Mouse (Mus musculus) forelimb bud, embryonic 11.5 days (tissue): ENCODE measurements around the gene Cnot2.
"Not testable (repeated sequence)": the region's sequence is repeated elsewhere in the genome, so short reads cannot be mapped to it uniquely, and the experiment has no call there.

Source experiments
- DNase-seq: peaks from one replicate; pipeline ENCODE4 v3.0.0-alpha.2; 2012; ENCODE audit warnings: low read depth, low spot score

Cnot2 gene

DNA sequence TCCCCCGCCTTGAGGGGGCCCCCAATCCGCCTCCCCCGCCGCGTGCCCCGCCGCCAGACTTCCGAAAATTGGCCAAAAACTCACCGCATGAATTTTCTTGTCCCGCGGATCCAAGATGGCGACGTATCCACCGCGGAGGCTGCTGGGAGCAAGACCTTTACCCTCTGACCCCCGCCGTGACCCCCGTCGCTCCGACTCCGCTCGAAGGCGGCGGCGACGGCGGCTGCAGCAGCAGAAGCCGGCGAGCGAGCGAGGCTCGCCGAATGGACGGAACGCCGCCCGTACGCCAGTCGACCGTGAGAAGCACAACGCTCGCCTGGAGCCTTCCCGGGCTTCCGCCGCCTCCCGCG, at the start of gene Cnot2:
Cnot2 (minus strand) TSS at position 143 of the 350 bp plus-strand sequence.
- DNase-seq: peak; percentile 88

DNA sequence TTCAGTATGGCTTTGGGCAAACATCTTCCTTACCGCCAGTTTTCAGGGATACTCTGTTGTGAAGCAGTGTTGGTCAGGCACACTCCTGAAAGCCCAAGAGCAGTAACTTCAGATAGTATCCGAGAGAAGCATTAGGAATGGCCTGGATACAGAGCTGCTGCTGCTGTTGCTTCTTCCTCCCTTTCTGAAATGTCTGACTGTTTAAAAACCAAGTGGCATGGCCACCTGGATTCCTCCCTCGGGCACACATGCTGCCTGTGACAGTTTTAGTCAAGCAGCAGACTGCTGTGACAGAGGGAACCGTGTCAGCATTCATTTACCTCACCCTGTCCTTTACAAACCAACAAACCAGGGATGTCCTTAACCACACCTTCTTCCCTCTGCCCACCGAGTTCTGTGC, 47.6 kb upstream of the Cnot2 start:
- no peak for DNase-seq

DNA sequence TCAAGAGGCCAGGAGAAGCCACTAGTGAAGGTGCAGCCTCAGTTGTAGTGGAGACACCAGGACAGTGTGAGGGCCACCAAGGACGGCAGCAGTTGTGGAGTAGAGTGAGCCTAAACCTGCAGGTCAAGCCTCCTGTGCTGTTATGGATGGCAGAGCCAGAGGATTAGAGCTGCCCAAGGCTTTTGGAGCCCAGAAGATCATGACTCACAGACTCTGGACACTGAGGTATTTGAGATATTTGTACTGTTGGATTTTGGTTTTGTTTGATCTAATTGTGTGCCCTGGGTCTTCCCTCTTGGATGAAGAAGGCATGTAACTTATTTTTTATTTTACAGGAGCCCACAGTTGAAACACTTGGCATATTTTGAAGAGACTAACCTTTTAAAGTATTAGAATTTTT, 44.7 kb upstream of the Cnot2 start:
- no peak for DNase-seq

DNA sequence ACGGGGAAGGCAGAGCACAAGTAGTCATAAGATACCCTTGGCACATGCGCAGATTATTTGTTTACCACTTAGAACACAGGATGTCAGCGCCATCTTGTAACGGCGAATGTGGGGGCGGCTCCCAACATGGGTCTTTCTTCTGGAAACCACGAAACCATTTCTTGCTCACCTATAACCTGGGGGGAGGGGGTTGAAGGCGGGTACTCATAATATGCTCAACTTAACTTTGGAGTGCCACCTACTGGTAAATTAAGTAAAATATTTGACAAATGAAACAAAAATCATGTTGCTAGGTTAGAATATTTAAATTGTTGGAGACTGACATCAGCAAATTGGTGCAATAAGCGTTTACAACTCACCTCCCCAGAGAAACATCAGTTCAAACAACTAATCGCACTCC, 31.9 kb upstream of the Cnot2 start:
- not testable (repeated sequence) for DNase-seq

DNA sequence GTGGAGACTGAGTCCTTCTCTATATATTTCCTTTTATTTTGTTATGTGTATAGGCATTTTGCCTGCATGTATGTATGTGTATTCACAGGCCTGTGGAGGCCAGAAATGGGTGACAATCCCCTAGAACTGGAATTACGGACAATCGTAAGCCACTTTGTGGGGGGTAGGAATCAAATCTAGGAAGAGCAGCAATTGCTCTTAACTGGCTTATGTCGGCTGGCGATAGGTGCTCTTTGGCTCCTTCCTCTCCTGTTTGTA, 23.5 kb upstream of the Cnot2 start:
- no peak for DNase-seq

DNA sequence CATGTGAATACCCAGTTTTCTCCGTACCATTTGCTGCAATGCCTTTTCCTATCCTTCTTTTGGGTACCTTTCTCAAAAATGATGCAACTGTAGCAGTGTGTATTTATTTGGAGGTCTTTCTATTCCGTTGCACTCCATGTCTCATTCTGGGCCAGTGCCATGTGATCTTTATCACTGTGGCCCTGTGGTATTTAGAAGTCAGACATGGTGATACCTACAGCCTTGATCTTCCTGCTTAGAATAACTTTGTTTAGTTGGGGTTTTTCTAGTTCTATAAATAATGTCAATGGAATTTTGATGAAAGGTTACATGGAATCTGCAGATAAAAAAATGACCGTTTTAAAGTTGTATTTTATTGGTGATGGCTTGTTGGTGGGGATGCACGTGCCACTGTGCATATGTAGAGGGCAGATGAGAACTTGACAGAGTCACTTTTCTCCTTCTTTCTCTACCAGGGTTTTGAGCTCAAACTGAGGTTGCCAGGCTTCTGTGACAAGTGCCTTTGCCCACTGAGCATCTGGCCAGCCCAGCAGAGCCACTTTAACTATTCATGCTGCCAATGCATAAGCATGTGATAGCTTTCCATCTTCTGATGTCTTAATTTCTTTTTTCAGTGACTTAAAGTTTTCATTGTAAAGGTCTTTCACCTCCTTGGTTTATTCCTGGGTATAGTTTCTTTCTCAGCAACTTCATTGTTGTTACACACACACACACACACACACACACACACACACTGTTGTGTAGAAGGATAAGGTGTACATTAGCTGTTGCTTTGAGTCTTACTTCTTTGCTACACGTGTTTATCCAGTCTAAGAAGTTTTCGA, 23.0 kb upstream of the Cnot2 start:
- DNase-seq: no peak

DNA sequence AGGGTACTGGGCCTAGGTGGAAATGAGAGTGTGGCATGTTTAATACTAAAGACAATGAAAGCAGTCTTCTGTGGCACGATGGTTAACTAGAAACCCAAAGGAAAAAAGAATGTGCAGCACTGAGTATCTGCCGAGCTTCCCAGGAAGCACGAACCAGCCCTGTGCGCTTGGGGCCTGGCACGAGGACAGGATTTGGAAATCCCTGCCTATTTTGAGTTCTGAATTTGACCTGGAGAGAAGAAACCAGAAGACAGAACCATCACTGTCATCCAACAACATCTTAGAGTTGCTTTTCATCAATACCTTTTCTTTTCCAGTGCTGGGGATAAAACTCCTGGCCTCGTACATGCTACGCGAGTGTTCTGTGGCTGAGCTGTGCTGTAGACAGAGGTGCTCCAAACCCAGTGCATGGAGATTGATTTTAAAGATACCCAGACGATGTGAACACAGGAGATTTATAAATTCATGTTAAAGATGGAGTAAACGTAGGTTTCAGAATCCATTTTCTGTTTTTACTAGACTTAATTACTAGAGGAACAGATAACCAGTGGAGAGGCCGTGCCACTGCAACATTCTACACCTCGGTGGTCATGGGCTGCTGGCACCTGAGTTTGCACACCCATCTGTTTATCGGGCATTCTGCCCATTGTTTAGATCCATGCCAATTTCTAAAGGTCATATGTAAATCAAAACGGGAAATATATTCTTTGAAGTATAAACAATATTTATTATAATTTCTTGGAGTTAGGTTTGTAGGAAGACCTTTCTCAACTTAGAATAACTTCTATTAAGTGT, 17.9 kb upstream of the Cnot2 start:
- DNase-seq: no peak

DNA sequence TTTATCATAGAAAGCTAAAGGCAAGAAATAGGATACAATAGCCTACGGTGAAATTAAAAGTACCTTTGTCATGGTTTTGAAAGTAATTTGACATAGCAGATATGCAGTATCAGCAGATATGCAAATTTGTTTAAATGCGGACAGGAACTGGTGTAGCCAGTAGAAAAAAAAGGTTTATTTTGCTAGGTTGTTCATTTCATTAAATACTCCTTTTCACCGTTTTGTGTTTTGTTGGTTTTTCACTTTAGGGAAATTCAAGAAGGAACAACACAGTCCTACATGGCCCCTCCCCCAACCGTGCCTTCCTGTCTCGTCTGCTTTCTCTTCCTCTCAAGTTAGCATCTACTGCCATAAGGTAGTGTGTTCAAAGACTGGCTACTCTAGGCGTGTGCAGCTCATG, 1.4 kb upstream of the Cnot2 start:
- DNase-seq: no peak

DNA sequence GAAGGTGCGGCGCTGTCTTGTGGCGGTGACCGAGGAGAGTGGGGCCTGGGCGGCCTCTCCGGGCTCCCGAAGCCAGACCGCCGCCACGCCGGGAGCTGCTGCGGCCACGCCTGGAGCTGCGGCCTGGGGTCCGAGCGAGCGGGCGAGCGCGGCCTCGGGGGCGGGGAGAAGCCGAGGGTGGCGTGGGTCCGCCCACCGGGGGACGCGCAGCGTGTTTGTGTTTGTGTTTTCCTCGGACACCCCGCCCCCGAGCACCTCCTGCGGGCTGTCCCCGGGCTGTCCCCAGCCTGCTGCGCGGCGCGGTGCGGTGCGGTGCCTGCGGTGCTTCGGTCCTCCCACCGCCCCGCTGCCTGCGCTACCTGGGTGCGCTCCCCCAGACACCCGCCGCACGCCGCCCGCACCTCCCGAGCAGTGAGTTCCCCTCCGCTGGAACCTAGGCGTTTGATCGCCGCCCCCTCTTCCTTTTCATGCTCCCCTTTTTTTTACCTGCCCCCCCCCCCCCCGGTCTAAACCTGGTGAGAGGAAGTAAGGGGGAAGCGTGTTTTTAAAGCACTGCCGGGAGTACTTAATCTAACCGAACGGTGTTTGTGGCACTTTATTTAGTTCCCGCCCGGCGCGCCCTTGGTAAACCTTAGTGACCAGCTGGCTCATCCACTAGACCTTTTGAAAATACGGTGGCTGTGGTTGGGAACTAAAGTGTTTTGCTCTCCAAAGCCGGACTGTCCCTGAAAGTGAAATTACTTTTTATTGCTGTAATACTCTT, 589 bp upstream of the Cnot2 start:
- no peak for DNase-seq

DNA sequence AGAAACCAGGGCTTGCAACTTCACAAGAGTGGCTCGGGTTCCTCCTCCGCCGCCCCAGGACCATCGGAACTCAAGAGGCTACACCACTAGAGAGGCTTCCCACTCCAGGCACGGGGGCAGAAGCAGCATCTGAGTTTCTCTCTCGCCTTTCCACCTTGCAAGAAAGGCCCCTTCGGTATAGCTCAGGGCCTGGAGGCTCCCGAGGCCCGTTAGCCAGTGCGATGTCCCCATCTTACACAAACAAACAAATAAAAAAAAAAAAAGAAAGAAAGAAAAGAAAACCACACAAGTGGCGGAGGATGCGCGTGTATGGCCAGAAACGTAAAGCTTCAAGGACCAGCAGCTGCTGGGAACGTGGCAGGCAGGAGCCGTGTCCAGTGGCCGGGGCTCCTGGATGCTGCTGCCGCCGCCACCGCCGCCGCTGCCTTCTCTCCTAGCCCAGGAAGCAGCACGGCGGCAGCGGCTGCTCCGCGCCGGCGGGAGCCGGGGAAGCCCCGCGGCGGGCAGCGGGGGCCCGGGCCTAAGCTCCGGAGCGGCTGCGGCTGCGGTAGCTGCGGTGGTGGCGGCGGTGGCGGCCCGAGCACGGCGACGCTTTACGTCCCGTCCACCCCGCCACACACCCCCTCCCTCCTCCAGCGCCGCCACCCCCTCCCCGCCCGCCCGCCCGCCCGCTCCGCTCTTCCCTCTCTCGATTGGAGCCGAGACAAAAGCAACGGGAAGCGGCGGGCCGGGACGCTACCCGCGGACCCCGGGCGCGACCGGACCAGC, 536 bp downstream of the Cnot2 start:
- peak; percentile 41 for DNase-seq

DNA sequence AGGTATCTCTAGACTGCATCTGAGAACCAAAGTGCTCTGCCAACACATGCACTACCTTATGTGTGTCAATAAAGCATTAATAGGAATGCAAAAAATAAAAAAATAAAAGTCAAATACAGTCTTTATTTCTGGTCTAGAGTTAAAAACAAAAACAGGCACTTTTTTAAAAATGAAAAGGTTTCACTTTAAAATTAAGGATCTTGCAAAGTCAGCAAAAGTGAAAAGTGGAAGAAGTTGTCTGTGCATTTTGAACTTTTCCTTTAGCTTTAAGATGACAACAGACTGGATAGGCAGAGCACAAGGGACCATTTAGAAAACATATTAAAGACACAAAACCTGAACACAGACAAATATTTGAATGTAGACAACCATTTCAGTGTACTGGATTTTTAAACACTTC, 1.8 kb downstream of the Cnot2 start:
- DNase-seq: no peak

DNA sequence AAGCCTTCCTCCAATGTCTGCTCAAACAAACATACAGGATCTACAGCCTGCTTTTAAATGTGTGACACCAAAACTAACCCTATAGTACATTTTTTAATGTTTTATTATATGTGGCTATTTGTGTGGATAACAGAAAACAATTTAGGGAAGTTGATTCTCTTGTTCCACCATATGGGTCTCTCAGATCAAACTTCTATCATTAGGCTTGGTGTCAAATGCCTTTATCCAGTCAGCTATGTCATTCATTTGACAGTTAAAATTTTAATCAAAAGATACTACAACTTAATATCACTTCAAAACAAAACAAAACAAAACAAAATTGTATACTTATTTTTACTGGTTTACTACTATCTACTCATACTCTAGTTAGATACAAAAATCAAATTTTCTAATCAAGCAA, 2.9 kb downstream of the Cnot2 start:
- DNase-seq: no peak

DNA sequence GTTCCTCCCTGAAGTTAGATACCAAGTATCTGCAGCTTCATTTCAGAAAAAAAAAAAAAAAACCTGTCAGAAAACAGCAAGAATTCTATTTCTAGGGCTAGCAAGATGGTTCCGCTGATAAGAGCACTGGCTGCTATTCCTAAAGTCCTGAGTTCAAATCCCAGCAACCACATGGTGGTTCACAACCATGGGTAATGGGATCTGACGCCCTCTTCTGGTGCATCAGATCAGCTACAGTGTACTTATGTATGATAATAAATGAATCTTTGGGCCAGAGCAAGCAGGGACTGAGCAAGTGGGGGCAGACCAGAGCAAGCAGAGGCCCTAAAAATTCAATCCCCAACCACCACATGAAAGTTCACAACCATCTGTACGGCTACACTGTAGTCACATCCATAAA, 4.1 kb downstream of the Cnot2 start:
- no peak for DNase-seq

DNA sequence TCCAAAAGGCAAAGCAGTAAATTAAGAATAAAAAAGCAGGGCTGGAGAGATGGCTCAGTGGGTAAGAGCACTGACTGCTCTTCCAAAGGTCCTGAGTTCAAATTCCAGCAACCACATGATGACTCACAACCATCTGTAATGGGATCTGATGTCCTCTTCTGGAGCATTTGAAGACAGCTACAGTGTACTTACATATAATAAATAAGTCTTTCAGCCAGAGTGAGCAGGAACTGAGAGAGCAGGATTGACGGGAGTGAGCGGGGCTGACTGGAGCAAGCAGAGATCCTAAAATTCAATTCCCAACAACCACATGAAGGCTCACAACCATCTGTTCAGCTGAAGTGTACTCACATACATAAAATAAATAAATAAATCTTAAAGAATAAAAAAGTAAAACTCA, 5.2 kb downstream of the Cnot2 start:
- not testable (repeated sequence) for DNase-seq

DNA sequence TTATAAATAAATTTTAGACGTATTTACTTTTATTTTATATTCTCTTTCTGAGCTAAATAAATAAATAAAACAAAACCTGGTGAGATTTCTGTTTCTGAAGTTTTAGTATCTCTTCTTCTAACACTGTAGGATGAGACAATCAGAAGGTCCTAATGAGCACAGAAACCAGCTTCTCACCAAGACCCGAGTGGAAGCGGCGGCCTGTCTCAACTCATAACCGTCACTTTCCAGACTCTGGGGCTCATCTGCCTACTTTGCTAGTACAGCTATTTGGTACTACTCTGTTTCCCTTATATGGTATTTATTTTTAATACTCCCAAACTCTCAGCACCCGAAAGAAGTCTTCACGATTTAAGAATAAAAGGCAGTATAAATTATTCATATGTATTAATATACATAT, 10.8 kb downstream of the Cnot2 start:
- DNase-seq: no peak

DNA sequence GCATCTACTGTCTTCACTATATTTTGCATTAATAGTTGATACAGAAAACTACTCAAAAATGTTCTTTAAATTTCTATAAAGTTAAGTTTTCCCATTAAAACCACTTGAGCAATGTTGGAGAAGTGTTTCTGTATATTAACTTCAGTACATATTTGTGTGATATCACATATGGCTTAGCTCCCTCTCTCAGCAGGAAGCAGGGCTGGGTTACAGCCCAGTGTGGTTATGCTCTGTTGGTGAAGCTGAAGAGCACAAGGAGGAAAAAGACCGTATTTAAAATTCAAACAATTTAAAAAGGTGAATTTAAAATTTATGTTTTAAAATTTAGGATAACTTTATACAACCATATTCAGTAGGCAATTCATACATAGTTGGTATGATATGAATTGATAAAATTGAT, 12.8 kb downstream of the Cnot2 start:
- no peak for DNase-seq

DNA sequence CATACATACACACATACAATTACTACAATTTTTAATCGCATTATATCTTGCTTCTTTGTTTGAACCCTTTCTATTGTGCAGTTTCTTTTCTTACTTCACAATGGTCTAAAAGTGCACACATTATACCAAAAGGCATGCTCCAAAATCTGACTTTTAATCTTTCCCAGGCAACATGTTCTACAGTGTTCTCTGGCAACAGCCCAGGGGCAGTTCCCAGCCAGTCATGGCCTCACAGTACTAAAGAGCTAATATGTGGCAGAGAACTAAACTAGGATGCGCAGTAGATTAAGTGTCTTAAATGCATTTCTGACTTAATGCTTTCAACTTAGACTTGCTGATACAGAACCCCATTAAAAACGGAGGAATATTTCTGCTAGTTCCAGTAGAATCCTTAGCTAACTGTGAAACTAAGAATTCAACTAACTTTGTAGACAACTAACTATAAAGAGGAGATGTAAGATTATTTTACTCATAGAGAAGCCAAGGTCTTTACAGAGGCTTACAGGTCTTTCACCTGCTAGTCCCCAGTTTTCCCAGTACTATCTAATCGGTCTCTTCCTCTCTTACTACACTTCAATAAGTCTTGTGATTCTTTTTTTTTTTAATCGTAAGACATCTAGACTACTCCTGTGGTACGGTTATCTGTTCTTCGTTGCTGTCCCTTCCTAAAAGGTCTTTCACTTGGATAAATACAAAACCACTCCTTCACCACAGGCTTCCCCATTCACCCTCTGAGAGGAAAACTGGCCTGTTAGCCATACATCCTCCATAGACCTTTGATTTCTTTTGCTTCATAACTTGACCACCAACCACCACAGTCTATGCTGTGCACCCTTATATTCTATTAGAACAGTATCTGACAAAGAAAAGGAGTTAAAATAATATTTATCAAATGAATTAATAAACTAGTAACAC, 13.6 kb downstream of the Cnot2 start:
- DNase-seq: no peak

DNA sequence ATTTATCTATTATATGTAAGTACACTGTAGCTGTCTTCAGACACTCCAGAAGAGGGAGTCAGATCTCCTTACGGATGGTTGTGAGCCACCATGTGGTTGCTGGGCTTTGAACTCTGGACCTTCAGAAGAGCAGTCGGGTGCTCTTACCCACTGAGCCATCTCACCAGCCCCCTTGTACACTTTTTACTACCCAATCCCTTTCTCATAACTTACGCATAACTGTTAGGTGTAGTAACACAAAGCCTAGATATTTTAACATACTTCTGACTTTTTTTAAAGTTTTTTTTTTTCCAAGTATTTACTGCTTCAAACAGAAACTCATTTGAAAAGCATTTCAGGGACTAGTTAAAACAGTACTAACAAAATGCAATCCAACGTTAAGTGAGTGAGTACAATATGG, 14.8 kb downstream of the Cnot2 start:
- not testable (repeated sequence) for DNase-seq

DNA sequence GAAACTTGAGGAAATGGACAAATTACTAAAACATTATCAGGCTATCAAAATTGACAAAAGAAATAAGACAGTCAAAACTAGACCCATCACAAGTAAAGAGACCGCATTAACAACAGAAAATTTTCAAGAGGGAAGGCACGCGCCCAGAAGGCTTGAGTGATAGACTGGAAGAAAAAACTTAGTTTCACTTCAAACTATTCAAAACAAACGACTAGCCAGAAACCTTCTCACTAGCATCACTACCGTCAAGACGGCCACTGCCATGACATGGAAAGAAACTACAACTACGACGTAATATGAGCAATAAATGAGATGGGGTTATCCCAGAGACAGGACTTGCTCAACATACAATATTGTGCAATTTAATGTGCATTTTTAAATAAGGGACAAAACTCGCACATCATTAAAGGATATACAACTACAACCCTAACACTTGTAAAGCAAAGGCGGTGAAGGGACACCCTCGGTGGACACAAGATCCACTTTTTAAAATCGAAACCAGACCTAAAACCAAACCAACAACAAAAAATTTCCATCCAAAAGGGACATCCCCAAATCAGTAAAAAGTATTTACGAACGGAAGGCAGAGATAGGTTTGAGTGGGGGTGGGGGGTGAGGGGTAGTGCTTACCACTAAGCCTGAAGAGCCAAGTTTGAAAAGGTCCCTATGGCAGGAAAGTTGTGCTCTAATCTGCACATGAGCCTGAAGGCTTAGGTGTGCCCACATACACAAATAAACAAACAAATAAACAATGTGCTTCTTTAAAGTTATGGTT, 16.3 kb downstream of the Cnot2 start:
- no peak for DNase-seq
